Mouse (Mus musculus) thymus, adult 2 months (tissue): ENCODE results near the gene Tgif2. TPM values are rescaled to one million over a fixed set of nuclear protein-coding genes. Genes with fewer than 3 reads are reported as not detected.

ENCODE experiments used
- DNase-seq: peaks from one replicate; pipeline ENCODE4 v3.0.0; 2021
- H3K27ac ChIP-seq: fragments of 200-500 bp; 2 replicates; pipeline ENCODE4 v1.5.1; 2012; ENCODE audit warnings: low read length, control low read depth; ENCODE audit not compliant: control insufficient read depth, insufficient read depth
- H3K27me3 ChIP-seq: fragments of 200-500 bp; 2 replicates; pipeline ENCODE4 v1.6.1; 2012; ENCODE audit warnings: mild to moderate bottlenecking, low read length, moderate library complexity, mixed read lengths; ENCODE audit not compliant: control insufficient read depth, insufficient read depth
- H3K36me3 ChIP-seq: fragments of 200-500 bp; 2 replicates; pipeline ENCODE4 v1.6.1; 2012; ENCODE audit warnings: mild to moderate bottlenecking, low read length, moderate library complexity; ENCODE audit not compliant: control insufficient read depth, insufficient read depth
- H3K4me1 ChIP-seq: fragments of 200-500 bp; replicated peaks from 2 replicates; pipeline ENCODE4 v1.6.1; 2012; ENCODE audit warnings: low read length; ENCODE audit not compliant: control insufficient read depth, insufficient read depth
- H3K4me3 ChIP-seq: fragments of 200-500 bp; 2 replicates; pipeline ENCODE4 v1.5.1; 2012; ENCODE audit warnings: mild to moderate bottlenecking, low read length, control low read depth, moderate library complexity; ENCODE audit not compliant: control insufficient read depth, insufficient read depth
- CTCF ChIP-seq: fragments of 200-500 bp; IDR thresholded peaks from 2 replicates; pipeline ENCODE4 v1.5.1; 2012; ENCODE audit warnings: mild to moderate bottlenecking, control low read depth, low read length, moderate library complexity, borderline replicate concordance; ENCODE audit not compliant: control insufficient read depth, poor library complexity, insufficient read depth; ENCODE audit errors: extremely low read depth
- POLR2A ChIP-seq: fragments of 200-500 bp; IDR thresholded peaks from 2 replicates; pipeline ENCODE4 v1.6.1; 2012; ENCODE audit warnings: mild to moderate bottlenecking, low read length, control low read depth, moderate library complexity; ENCODE audit not compliant: control insufficient read depth, poor library complexity, insufficient read depth; ENCODE audit errors: extremely low read depth
- WGBS: fragments of 180-500 bp; shearing (Covaris S2); methylation state at CpG from one replicate; pipeline ENCODE4 v1.1.7; 2018; 5-methylcytosine and 5-hydroxymethylcytosine counted together
- polyA plus RNA-seq: library from polyadenylated mRNA; depleted of rRNA; stranded (reverse); fragments of >200 nt; gene quantifications from 2 replicates; pipeline ENCODE4 v1.2.3, GENCODE M21; 2012

Tgif2 gene
- polyA plus RNA-seq, 1 experiment, result 37.2 TPM

DNA sequence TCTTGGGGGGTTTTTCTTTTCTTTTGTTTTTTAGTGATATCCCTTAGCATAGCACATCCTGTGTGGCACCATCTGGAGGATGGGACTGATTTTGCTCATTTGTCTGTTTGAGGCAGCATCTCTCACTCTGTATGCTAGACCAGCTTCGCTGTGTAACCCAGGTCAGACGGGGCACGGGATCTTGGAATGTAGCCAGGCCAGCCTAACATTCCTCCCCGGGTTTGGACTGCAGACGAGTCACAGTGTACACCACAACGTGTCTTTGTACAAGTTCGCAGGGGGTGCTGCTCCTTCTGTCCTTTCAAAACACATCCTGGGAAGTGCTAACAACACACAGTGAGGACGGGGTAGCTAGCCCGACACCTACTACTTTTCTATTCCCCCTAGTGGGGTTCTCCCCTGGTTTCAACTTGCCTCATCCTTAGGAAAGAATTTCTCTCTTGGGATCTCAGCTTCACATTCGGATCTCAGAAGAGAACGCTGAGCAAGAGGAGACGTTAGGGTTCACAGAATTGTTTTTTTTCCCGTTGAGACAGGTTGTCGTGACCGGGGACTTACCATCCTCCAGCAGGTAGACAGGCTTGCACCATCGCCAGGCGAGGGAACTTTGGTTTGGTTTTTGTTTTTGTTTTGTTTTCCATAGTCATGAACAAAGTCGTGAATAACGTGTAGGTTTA lies 22.4 kb downstream of the Tgif2 start:
- TF ChIP-seq POLR2A, result no peak
- no peak for TF ChIP-seq CTCF
- WGBS, result under 1% methylated on average over 19 of the region's 19 CpGs
- DNase-seq, result peak; percentile 29
- Histone ChIP-seq H3K27ac (peak overlapping the region; percentile 79), H3K36me3 (peaks cover 9% of the 10 kb centered on the region), H3K4me1 (peaks cover 8% of the 10 kb centered on the region), H3K27me3 (no peaks in the 10 kb centered on the region), H3K4me3 (peak overlapping the region; percentile 62)

DNA sequence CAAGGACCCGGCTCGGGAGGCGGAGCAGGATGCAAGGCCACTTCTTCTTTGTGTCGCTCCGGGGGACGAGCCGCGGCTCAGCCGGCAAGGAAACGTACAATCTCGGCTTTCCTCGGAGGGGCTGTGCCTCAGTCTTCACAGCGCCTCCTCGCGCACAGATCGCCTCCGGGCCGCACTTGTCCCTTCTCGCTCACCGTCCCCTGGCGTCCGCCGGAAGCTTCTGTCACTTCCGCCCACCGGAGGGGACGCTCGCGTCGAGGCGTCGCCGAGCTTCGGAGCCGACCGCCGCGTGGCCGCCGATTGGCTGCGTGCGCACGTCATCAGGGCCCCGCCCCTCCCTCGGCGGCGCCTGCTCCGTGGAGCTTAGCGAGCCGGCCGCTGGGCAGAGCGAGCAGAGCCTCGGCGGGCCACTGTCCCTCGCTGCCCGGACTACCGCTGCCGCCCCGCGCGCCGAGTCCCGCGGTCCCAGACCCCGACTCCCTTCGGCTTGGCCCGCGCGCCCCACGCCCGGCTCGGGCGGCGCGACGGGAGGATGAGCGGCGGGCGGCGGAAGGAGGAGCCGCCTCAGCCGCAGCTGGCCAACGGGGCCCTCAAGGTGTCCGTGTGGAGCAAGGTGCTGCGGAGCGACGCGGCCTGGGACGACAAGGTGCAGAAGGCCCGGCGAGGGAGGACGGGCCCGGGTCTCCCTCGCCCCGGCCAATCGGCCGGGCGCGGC lies 23.1 kb downstream of the Tgif2 start, which contains the start of gene Rab5if:
TSS of gene Rab5if (plus strand) at position 357 of the 715 bp plus-strand sequence.
- Histone ChIP-seq H3K36me3 (peaks cover 9% of the 10 kb centered on the region), H3K27ac (peak within 1 kb of the TSS; percentile 79), H3K4me3 (peak within 1 kb of the TSS; percentile 72), H3K27me3 (no peaks in the 10 kb centered on the region), H3K4me1 (peaks cover 8% of the 10 kb centered on the region)
- peak; percentile 98 for DNase-seq
- under 1% methylated on average over 94 of the region's 98 CpGs for WGBS
- peak; percentile 63 for TF ChIP-seq CTCF
- peak; percentile 74 for TF ChIP-seq POLR2A

DNA sequence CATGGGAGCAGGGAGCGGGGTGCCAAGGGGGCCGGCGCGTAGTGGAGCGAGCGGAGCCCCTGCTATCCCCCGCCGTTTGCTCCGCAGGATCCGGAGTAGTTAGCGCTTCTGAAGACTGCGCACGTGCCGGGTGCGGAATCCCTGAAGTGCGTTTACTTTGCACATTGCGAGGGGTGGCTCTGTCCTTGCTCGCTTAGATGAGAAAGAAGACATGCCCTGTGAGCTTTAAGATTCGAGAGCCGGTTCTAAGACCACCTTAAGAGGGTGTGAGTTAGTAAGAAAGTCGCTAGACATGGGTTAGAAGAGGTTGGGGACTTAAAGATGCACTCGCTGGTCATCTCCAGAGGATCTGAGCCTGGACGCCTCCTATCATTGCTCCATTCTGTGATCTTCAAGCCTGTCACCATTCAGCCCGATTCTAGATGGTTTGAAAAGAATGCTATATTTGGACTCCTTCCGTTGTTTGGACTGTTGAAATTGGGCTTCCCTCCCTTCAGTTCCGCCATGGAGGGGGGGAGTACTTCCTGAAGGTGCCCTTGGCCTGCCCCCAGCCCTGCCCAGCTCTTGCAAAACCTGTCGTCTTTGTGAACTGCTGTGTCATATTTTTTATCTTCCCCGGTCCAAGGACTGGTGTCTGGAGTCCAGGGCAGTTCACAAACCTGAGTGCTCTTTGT lies 23.8 kb downstream of the Tgif2 start:
- Histone ChIP-seq H3K4me1 (peaks cover 8% of the 10 kb centered on the region), H3K36me3 (peaks cover 9% of the 10 kb centered on the region), H3K4me3 (peak overlapping the region; percentile 72), H3K27me3 (no peaks in the 10 kb centered on the region), H3K27ac (peak overlapping the region; percentile 58)
- under 1% methylated on average over 28 of the region's 28 CpGs for WGBS
- no peak for DNase-seq
- TF ChIP-seq POLR2A (no peak), CTCF (no peak)

DNA sequence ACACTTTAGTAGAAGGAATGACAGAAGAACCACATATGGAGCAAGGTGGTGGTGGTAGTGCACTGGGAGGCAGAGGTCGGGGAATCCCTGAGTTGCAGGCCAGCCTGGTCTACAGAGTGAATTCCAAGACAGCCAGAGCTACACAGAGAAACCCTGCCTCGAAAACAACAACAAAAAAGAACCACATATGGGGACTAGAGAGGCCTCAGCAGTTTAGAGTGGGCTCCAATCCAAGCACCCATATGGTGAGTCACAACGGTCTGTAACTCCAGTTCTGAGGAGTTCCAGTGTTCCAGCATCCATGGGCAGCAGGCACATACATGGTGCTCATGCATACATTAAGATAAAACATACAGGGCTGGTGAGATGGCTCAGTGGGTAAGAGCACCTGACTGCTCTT lies 24.7 kb downstream of the Tgif2 start:
- WGBS, result 80% methylated on average over 3 of the region's 3 CpGs
- no peak for DNase-seq
- Histone ChIP-seq H3K27me3 (no peaks in the 10 kb centered on the region), H3K27ac (no peak overlapping the region), H3K4me3 (no peak overlapping the region), H3K36me3 (peaks cover 13% of the 10 kb centered on the region), H3K4me1 (peaks cover 8% of the 10 kb centered on the region)
- TF ChIP-seq POLR2A (no peak), CTCF (no peak)

DNA sequence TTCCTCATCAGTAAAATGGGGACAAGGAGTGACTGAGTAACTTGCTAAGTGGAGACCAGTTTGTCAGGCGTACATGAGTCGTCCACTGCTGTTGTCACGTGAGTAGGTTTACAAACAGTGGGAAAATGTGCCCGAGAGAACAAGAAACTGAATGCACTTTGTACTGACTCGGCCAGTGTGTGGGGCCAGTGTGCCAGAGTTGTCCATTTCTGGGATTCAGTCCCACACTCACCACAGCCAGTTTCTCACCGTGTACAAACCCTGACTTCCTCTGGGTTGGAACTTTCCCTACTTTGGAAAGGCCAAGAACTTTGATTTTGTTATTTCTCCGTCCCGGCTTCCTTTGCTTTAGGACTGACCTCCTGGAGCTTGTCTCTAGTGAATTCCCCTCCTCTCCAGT lies 29.2 kb downstream of the Tgif2 start:
- 95% methylated on average over 8 of the region's 8 CpGs for WGBS
- Histone ChIP-seq H3K4me1 (peaks cover 8% of the 10 kb centered on the region), H3K27ac (no peak overlapping the region), H3K4me3 (no peak overlapping the region), H3K36me3 (peaks cover 49% of the 10 kb centered on the region), H3K27me3 (no peaks in the 10 kb centered on the region)
- no peak for DNase-seq
- TF ChIP-seq POLR2A (no peak), CTCF (no peak)

DNA sequence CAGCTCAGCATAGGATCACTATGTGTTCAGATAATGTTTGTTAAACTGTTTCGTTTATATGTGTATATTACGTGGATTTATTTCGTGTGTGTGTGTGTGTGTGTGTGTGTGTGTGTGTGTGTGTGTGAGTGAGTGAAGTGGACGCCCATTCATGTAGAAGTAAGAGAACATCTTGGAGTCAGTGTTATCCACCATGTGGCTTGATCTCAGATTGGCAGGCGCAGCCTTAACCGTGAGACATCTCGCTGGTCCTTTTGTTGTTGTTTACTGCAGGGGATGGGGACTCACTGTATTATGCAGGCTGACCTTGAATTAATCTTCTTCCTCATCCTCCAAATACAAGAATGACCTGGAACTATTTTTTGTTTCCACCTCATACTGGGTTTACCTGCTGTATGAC lies 29.7 kb downstream of the Tgif2 start:
- Histone ChIP-seq H3K4me1 (peaks cover 4% of the 10 kb centered on the region), H3K36me3 (peaks cover 54% of the 10 kb centered on the region), H3K4me3 (no peak overlapping the region), H3K27me3 (no peaks in the 10 kb centered on the region), H3K27ac (no peak overlapping the region)
- TF ChIP-seq POLR2A (no peak), CTCF (no peak)
- 94% methylated on average over 7 of the region's 7 CpGs for WGBS
- DNase-seq, result no peak
